Mouse (Mus musculus): ENCODE data around the gene Exoc4. TPM values are rescaled to one million over a fixed set of nuclear protein-coding genes. Genes with fewer than 3 reads are reported as not detected.

The Exoc4 gene
- total RNA-seq, 2 experiments from 2014 or later: 40.0 to 44.1 TPM

DNA sequence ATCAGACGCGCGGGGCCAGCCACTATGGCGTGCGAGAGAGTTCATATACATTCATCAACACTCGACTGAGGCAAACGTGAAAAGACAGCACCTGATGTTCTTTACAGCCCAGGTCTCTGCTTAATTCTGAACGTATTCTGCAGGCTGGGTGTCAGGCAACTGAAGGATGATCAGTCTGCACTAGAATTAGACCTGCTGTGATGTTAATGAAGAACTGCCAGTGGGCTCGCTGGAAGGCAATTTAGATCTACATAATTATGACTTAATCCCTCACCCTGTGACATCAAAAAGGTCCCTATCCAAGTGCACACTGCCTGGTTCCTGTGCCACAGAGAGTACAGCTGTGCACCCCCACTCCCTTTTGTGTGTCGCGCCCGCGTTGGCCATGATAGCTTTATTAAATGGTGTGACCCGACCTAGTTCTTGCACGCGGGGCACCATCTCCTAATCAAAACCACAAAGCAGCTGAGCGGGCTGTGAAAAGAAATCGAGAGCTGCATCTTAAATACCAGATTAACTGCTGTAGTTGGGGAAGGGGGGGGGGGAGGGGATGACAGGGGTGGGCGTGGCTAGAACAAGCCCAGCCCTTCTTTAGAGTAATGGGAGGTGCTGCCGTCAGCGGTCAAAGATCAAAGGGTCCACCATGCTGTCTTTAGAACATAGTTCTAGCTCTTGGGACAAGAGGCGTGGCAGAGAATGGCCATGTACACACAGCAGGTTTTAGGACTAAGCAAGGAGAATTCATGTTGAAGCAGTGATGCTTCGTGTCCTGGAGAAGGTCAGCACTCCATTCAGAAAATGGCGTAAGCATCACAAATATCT lies 743.5 kb downstream of the Exoc4 start:
- no peak for DNase-seq (ENCODE audit: low spot score in 2 of 2)

DNA sequence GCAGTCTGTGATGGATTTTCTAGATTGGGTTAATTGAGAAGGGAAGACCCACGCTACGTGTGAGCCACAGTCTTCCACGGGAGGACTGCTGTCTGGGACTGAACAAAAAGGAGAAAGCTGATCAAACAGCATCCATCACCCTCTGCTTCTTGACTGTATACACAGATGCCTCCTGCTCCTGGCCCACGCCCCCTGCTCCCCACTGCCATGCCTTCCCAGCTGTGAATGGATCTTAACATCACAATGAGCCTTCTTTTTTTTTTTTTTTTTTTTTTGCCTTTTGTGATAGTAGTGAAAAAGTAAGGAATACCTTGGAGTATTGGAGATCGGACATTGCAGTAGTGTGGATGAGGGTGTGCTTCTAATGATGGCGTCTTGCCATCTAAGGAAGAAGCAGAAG lies 745.0 kb downstream of the Exoc4 start:
- DNase-seq (ENCODE audit: low spot score in 2 of 2): no peak

GRCm38 (mm10) chr6:33998590-33998989 lies 749.7 kb downstream of the Exoc4 start:
- DNase-seq (ENCODE audit: low spot score in 2 of 2): no peak

- no peak for DNase-seq (ENCODE audit: low spot score in 2 of 2)
Observed at GRCm38 (mm10) chr6:33999530-33999929, 750.6 kb downstream of the Exoc4 start.

- no peak for DNase-seq (ENCODE audit: low spot score in 2 of 2)
Observed at GRCm38 (mm10) chr6:34000644-34001043, 751.8 kb downstream of the Exoc4 start.

GRCm38 (mm10) chr6:34003033-34003432 lies 754.1 kb downstream of the Exoc4 start:
- DNase-seq (ENCODE audit: low spot score in 2 of 2): no peak

- no peak for DNase-seq (ENCODE audit: low spot score in 2 of 2)
Observed at GRCm38 (mm10) chr6:34013469-34013868, 764.6 kb downstream of the Exoc4 start.

Other genes with a start within 250 kb of the Exoc4 start
- 100 to 1,000 TPM; 173 to 251 TPM for gene Chchd3, start 188.8 kb upstream of the Exoc4 start, total RNA-seq (2021)

Measured in adrenal gland, adult 18-20 months (tissue).